Mouse (Mus musculus) testis, adult 2 months (tissue): Measurements from ENCODE around the gene Tbrg1. TPM values are rescaled to one million over a fixed set of nuclear protein-coding genes. Genes with fewer than 3 reads are reported as not detected.

Experiments
- H3K27ac ChIP-seq: fragments of 200-500 bp; 2 replicates; pipeline ENCODE4 v1.5.1; 2012; ENCODE audit warnings: low read depth, low read length; ENCODE audit not compliant: control insufficient read depth, insufficient read depth
- H3K27me3 ChIP-seq: fragments of 200-500 bp; 2 replicates; pipeline ENCODE4 v1.6.1; 2012; ENCODE audit warnings: mild to moderate bottlenecking, low read length, moderate library complexity; ENCODE audit not compliant: control insufficient read depth, insufficient read depth
- H3K36me3 ChIP-seq: fragments of 200-500 bp; 2 replicates; pipeline ENCODE4 v1.6.1; 2012; ENCODE audit warnings: mild to moderate bottlenecking, low read length; ENCODE audit not compliant: control insufficient read depth, insufficient read depth
- H3K4me1 ChIP-seq: fragments of 200-500 bp; 2 replicates; pipeline ENCODE4 v1.6.1; 2012; ENCODE audit warnings: low read length; ENCODE audit not compliant: control insufficient read depth, insufficient read depth
- H3K4me3 ChIP-seq: fragments of 200-500 bp; 2 replicates; pipeline ENCODE4 v1.5.1; 2012; ENCODE audit warnings: low read depth, mild to moderate bottlenecking, low read length, moderate library complexity, mixed read lengths; ENCODE audit not compliant: control insufficient read depth
- CTCF ChIP-seq: fragments of 200-500 bp; IDR thresholded peaks from 2 replicates; pipeline ENCODE4 v1.5.1; 2012; ENCODE audit warnings: low read depth, mild to moderate bottlenecking, inconsistent platforms, low read length, moderate library complexity; ENCODE audit not compliant: control insufficient read depth, insufficient read depth, insufficient replicate concordance
- POLR2A ChIP-seq: fragments of 200-500 bp; IDR thresholded peaks from 2 replicates; pipeline ENCODE4 v1.6.1; 2012; ENCODE audit warnings: low read depth, mild to moderate bottlenecking, inconsistent platforms, low read length, moderate library complexity; ENCODE audit not compliant: control insufficient read depth
- polyA plus RNA-seq: library from polyadenylated mRNA; depleted of rRNA; stranded (reverse); fragments of >200 nt; gene quantifications from 2 replicates; pipeline ENCODE4 v1.2.3, GENCODE M21; 2012; rRNA removed

Tbrg1 gene
- polyA plus RNA-seq, result 84.6 and 91.2 TPM in 2 replicates

GRCm38 (mm10) chr9:37656931-37657481 lies at the start of gene Tbrg1:
Tbrg1 (minus strand) TSS chr9:37657312.
- H3K4me1 ChIP-seq, result no peaks in the 10 kb centered on the region; the same call in 1 of the 2 replicates
- TF ChIP-seq CTCF, result no peak
- TF ChIP-seq POLR2A, result peak; percentile 87
- H3K36me3 ChIP-seq, result no peaks in the 10 kb centered on the region; the same call in 1 of the 2 replicates
- peak within 1 kb of the TSS; percentile 98 for H3K4me3 ChIP-seq
- H3K27ac ChIP-seq, result peak within 1 kb of the TSS; percentile 91
- H3K27me3 ChIP-seq, result no peaks in the 10 kb centered on the region

- Histone ChIP-seq H3K4me1 (no peaks in the 10 kb centered on the region), H3K27ac (no peak overlapping the region), H3K4me3 (no peak overlapping the region), H3K36me3 (no peaks in the 10 kb centered on the region), H3K27me3 (no peaks in the 10 kb centered on the region)
- no peak for TF ChIP-seq POLR2A
- TF ChIP-seq CTCF, result no peak
Observed at GRCm38 (mm10) chr9:37689970-37690686, 33.0 kb upstream of the Tbrg1 start.

DNA sequence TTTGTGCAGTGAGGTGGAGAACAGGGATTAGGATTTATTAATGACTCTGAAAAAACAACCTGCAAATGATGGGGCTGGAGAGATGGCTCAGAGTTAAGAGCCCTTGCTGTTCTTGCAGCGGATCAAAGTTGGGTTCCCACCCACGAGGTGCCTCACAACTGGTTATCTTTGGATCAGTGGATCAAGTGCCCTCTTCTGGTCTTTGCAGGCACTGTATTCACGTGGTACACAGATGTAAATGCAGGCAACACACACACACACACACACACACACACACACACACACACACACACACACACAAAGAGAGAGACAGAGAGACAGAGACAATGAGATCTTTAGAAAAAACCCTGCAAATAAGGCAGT lies 30.8 kb upstream of the Tbrg1 start:
- no peak overlapping the region for H3K27ac ChIP-seq
- H3K4me1 ChIP-seq, result no peaks in the 10 kb centered on the region
- no peak for TF ChIP-seq CTCF
- no peak for TF ChIP-seq POLR2A
- no peak overlapping the region for H3K4me3 ChIP-seq
- H3K27me3 ChIP-seq, result no peaks in the 10 kb centered on the region
- H3K36me3 ChIP-seq, result no peaks in the 10 kb centered on the region

DNA sequence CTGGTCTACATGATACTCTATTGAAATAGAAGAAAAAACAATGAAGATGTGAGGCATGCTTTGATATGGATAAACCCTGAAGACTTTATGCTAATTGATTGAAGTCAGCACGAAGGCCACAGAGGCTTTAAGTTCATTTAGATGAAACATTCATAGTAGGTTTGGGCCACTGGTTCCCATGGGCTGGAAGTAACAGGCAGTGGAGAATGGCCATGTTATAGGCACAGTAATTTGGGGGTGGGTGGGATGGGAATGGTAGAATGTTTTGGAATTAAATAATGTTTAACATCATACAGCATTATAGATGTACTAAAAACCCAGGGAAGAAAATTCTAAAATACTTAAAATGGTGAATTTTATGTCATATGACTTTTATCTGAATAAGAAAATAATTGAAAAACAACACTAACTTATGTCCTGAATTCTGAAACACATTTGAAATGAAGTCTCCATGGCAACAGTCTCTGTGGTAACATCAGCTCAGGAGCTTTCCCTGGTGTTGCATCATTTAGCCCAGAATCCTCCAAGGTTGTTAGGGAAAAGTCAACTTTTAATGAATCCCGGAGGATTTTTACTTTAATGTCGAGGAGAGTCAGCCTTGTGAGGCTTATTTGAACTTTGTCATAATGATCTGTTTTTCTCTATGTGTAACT lies 30.3 kb upstream of the Tbrg1 start:
- TF ChIP-seq POLR2A (no peak), CTCF (no peak)
- Histone ChIP-seq H3K4me3 (no peak overlapping the region), H3K4me1 (no peaks in the 10 kb centered on the region), H3K27ac (no peak overlapping the region), H3K36me3 (no peaks in the 10 kb centered on the region), H3K27me3 (no peaks in the 10 kb centered on the region)

GRCm38 (mm10) chr9:37681123-37681522 lies 24.0 kb upstream of the Tbrg1 start:
- TF ChIP-seq POLR2A (no peak), CTCF (no peak)
- H3K36me3 ChIP-seq, result no peaks in the 10 kb centered on the region
- no peaks in the 10 kb centered on the region for H3K4me1 ChIP-seq
- H3K27me3 ChIP-seq, result no peaks in the 10 kb centered on the region
- H3K27ac ChIP-seq, result no peak overlapping the region
- no peak overlapping the region for H3K4me3 ChIP-seq

DNA sequence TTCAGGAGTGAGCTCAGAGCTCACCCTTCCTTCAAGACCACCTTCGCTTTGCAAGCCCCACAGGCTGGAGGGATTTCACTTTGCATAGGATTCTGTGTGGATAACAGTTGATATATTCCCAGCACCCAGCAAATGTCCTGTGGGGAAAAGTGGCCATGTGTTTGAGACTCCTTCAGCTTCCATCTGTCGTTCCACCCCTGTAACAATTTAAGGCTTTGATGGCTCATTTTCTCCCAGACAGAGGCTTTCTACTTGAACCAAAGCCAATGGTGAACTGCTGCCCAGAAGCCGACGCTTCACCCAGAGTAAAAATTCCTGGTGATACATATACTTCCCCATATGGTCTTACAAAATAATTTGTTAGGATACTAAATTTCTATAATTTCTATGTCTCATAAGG lies 18.2 kb upstream of the Tbrg1 start:
- no peaks in the 10 kb centered on the region for H3K36me3 ChIP-seq
- H3K4me3 ChIP-seq, result no peak overlapping the region
- no peaks in the 10 kb centered on the region for H3K27me3 ChIP-seq
- no peak for TF ChIP-seq POLR2A
- TF ChIP-seq CTCF, result no peak
- H3K4me1 ChIP-seq, result no peaks in the 10 kb centered on the region
- no peak overlapping the region for H3K27ac ChIP-seq

DNA sequence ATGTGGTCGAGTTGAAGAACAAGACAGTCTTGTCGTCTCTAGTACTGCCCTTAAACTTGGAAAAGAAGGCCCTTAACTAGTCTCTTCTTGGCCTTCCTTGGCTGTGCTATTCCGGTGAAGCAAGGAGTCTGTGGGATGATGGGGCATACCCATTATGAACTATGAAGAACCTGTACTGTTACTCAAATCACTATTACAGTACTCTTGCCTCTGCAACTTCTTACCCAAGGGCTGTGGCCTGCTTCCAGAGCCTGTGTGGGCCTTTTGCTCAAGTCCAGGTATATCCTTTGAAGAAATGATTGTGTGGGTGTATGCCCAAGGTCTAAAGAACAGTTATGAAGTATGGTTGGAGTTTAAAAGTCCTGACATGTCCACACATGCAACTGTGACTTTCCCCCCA lies 13.1 kb upstream of the Tbrg1 start:
- Histone ChIP-seq H3K27me3 (no peaks in the 10 kb centered on the region), H3K27ac (no peak overlapping the region), H3K4me1 (no peaks in the 10 kb centered on the region; the same call in 1 of the 2 replicates), H3K36me3 (no peaks in the 10 kb centered on the region), H3K4me3 (no peak overlapping the region)
- TF ChIP-seq CTCF (no peak), POLR2A (no peak)
